8 mouse cellular contexts compared by ENCODE assay signal in genomic region chr8:125012695-125013627, GRCm38 (mm10). TPM values are rescaled to one million over a fixed set of nuclear protein-coding genes. Genes with fewer than 3 reads are reported as not detected.
DNase-seq lines count a peak whose midpoint lies in the region; ATAC-seq and TF ChIP-seq lines count a peak whose summit lies in the region.

Gene Tsnax (plus strand): TSS chr8:125012997.

- under 1% methylated on average over 71 of the region's 84 CpGs for WGBS in cerebellum, adult 2 months
- WGBS in forebrain, postnatal 0 days: 5% methylated on average over 74 of the region's 84 CpGs
- 6% methylated on average over 60 of the region's 84 CpGs for WGBS in lung, embryonic 15.5 days

- H3K36me3 ChIP-seq in MEL (ENCODE audit: control insufficient read depth in 1 of 2, insufficient read depth in 2 of 2, low read length in 2 of 2): peaks cover 2 to 10% of the 10 kb centered on the region in 2 experiments
- peaks cover 16% of the 10 kb centered on the region for H3K36me3 ChIP-seq in forebrain, postnatal 0 days (ENCODE audit: insufficient read depth)
- peaks cover 28% of the 10 kb centered on the region for H3K36me3 ChIP-seq in lung, embryonic 15.5 days

- peaks cover 0 to 4% of the 10 kb centered on the region in 2 experiments; a peak in 3 of 4 replicates for H3K4me1 ChIP-seq in MEL (ENCODE audit: control insufficient read depth in 1 of 2, insufficient read depth in 2 of 2, low read length in 2 of 2)
- no peaks in the 10 kb centered on the region for H3K4me1 ChIP-seq in cerebellum, adult 2 months (ENCODE audit: control insufficient read depth, insufficient read depth, low read length)
- H3K4me1 ChIP-seq in forebrain, postnatal 0 days (ENCODE audit: insufficient read depth): 0 out of 2 replicates have a peak, but pooled peaks cover 4% of the 10 kb centered on the region
- H3K4me1 ChIP-seq in lung, embryonic 15.5 days: no peaks in the 10 kb centered on the region

- peak within 1 kb of the TSS; percentile 81 to 85 for H3K4me3 ChIP-seq in MEL (ENCODE audit: control insufficient read depth in 1 of 2, insufficient read depth in 1 of 2, low read depth in 2 of 2, low read length in 2 of 2)
- peak within 1 kb of the TSS; percentile 73 for H3K4me3 ChIP-seq in cerebellum, adult 2 months (replicated peaks; ENCODE audit: insufficient read depth, low read depth, low read length)
- peak within 1 kb of the TSS; percentile 93 for H3K4me3 ChIP-seq in forebrain, postnatal 0 days (ENCODE audit: low read depth, low read length)
- peak within 1 kb of the TSS; percentile 71 for H3K4me3 ChIP-seq in lung, embryonic 15.5 days

- TF ChIP-seq EP300 in MEL (IDR thresholded peaks at IDR 0.05; ENCODE audit: low read depth in 1 of 2, low read length in 2 of 2): no peak

- TF ChIP-seq RAD21 in MEL (IDR thresholded peaks at IDR 0.05; ENCODE audit: low read depth, low read length): no peak

- H3K9ac ChIP-seq in MEL (ENCODE audit: control insufficient read depth, low read depth, low read length, poor library complexity, severe bottlenecking): peak within 1 kb of the TSS; percentile 78
- H3K9ac ChIP-seq in forebrain, postnatal 0 days: peak within 1 kb of the TSS; percentile 95
- peak within 1 kb of the TSS; percentile 85 for H3K9ac ChIP-seq in lung, embryonic 15.5 days

- TF ChIP-seq CTCF in MEL (IDR thresholded peaks at IDR 0.05 in 2 of 3, conservative IDR thresholded peaks at IDR 0.05 in 1 of 3; ENCODE audit: control insufficient read depth in 1 of 3, insufficient read depth in 1 of 3, low read depth in 2 of 3, low read length in 3 of 3, poor library complexity in 1 of 3, severe bottlenecking in 1 of 3): no peak
- TF ChIP-seq CTCF in cerebellum, adult 2 months (IDR thresholded peaks at IDR 0.05; ENCODE audit: borderline replicate concordance, insufficient read depth, low read depth, low read length): no peak
- peak; percentile 29; the same call in 1 of the 2 replicates for TF ChIP-seq CTCF in forebrain, postnatal 0 days (IDR thresholded peaks at IDR 0.05; ENCODE audit: low read depth)

- TF ChIP-seq POLR2A in MEL (IDR thresholded peaks at IDR 0.05; ENCODE audit: control insufficient read depth in 1 of 2, insufficient read depth in 1 of 2, low read depth in 1 of 2, low read length in 2 of 2, poor library complexity in 1 of 2): peak; percentile 79 to 82
- peak; percentile 73; the same call in 1 of the 2 replicates for TF ChIP-seq POLR2A in cerebellum, adult 2 months (IDR thresholded peaks at IDR 0.05; ENCODE audit: borderline replicate concordance, insufficient read depth, low read length)

- no peaks in the 10 kb centered on the region for H3K9me3 ChIP-seq in MEL (replicated peaks; ENCODE audit: insufficient read depth, low read length)
- H3K9me3 ChIP-seq in forebrain, postnatal 0 days (ENCODE audit: low read length): no peaks in the 10 kb centered on the region
- H3K9me3 ChIP-seq in lung, embryonic 15.5 days: no peaks in the 10 kb centered on the region

- peak within 1 kb of the TSS; percentile 80 for H3K4me2 ChIP-seq in forebrain, postnatal 0 days (ENCODE audit: low read depth)
- peak within 1 kb of the TSS; percentile 82 for H3K4me2 ChIP-seq in lung, embryonic 15.5 days

- peak within 1 kb of the TSS; percentile 23 for H3K27ac ChIP-seq in MEL (ENCODE audit: control insufficient read depth, low read depth, low read length)
- H3K27ac ChIP-seq in cerebellum, adult 2 months (ENCODE audit: insufficient read depth, low read length): peak within 1 kb of the TSS; percentile 57
- peak within 1 kb of the TSS; percentile 80 for H3K27ac ChIP-seq in forebrain, postnatal 0 days (ENCODE audit: low read depth, low read length)
- H3K27ac ChIP-seq in lung, embryonic 15.5 days: peak within 1 kb of the TSS; percentile 77

- ATAC-seq in forebrain, postnatal 0 days: peak; percentile 100
- peak; percentile 99 for ATAC-seq in lung, embryonic 15.5 days (ENCODE audit: borderline replicate concordance, extremely low read depth, low FRiP score, low TSS enrichment)

- peak; percentile 92 for DNase-seq in MEL (ENCODE audit: low read depth, low spot score)
- DNase-seq in cerebellum, adult 2 months: peak; percentile 91 to 94
- DNase-seq in forebrain, postnatal 0 days: peak; percentile 95
- DNase-seq in heart, postnatal 4 days: peak; percentile 94
- DNase-seq in layer of hippocampus, adult 8-10 months (ENCODE audit: low spot score in 2 of 2): peak; percentile 89 to 91
- peak; percentile 87 for DNase-seq in ovary, adult 18-20 months (ENCODE audit: low spot score)
- DNase-seq in thymus, postnatal 0 days (ENCODE audit: low spot score): peak; percentile 92

- peaks cover 23% of the 10 kb centered on the region for H3K79me2 ChIP-seq in MEL (ENCODE audit: control insufficient read depth, insufficient read depth, low read length, poor library complexity)

- no peaks in the 10 kb centered on the region for H3K27me3 ChIP-seq in MEL (ENCODE audit: control insufficient read depth in 1 of 2, insufficient read depth in 2 of 2, low read length in 2 of 2)
- H3K27me3 ChIP-seq in cerebellum, adult 2 months (ENCODE audit: control insufficient read depth, insufficient read depth, low read length): no peaks in the 10 kb centered on the region
- no peaks in the 10 kb centered on the region for H3K27me3 ChIP-seq in forebrain, postnatal 0 days (ENCODE audit: insufficient read depth, low read length)
- H3K27me3 ChIP-seq in lung, embryonic 15.5 days: no peaks in the 10 kb centered on the region

TF ChIP-seq in MEL, 35 proteins besides CTCF, POLR2A, EP300 and RAD21 (continues in another document):
- no peak; the same call in 1 of the 2 replicates for TF ChIP-seq ZMIZ1 (IDR thresholded peaks at IDR 0.05; ENCODE audit: low read depth, low read length)
- no peak for TF ChIP-seq MAFK (IDR thresholded peaks at IDR 0.05; ENCODE audit: borderline replicate concordance, low read depth, low read length)
- TF ChIP-seq USF1 (IDR thresholded peaks at IDR 0.05; ENCODE audit: low read depth, low read length): no peak
- TF ChIP-seq TCF12 (IDR thresholded peaks at IDR 0.05; ENCODE audit: low read depth, low read length): peak; percentile 36; the same call in 1 of the 2 replicates
- TF ChIP-seq MAX (IDR thresholded peaks at IDR 0.05; ENCODE audit: low read length): peak; percentile 34
- no peak for TF ChIP-seq TAL1 (IDR thresholded peaks at IDR 0.05; ENCODE audit: low read length)
- TF ChIP-seq ETS1 (IDR thresholded peaks at IDR 0.05; ENCODE audit: low read depth, low read length): no peak
- TF ChIP-seq GABPA (IDR thresholded peaks at IDR 0.05; ENCODE audit: low read depth, low read length): no peak
- peak; percentile 89 for TF ChIP-seq NELFE (IDR thresholded peaks at IDR 0.05; ENCODE audit: low read depth, low read length)
- TF ChIP-seq RCOR1 (IDR thresholded peaks at IDR 0.05; ENCODE audit: low read depth, low read length): no peak
- no peak for TF ChIP-seq MEF2A (IDR thresholded peaks at IDR 0.05; ENCODE audit: extremely low read depth, insufficient replicate concordance, low read depth, low read length, poor library complexity, severe bottlenecking)
- TF ChIP-seq KAT2A (conservative IDR thresholded peaks at IDR 0.05; ENCODE audit: low read depth, low read length): no peak; the same call in 1 of the 2 replicates
- 0 out of 2 replicates have a peak, but pooled peaks have one; percentile 20 for TF ChIP-seq MYC (IDR thresholded peaks at IDR 0.05; ENCODE audit: low read depth, low read length)
- peak; percentile 72; the same call in 1 of the 2 replicates for TF ChIP-seq ELF1 (IDR thresholded peaks at IDR 0.05; ENCODE audit: low read depth, low read length)
- peak; percentile 60; the same call in 1 of the 2 replicates for TF ChIP-seq MXI1 (IDR thresholded peaks at IDR 0.05; ENCODE audit: low read depth, low read length)
- peak; percentile 71 for TF ChIP-seq NRF1 (IDR thresholded peaks at IDR 0.05; ENCODE audit: insufficient read depth, low read depth, low read length, poor library complexity, severe bottlenecking)
- TF ChIP-seq CHD2 (IDR thresholded peaks at IDR 0.05; ENCODE audit: low read length): no peak
- TF ChIP-seq MYB (IDR thresholded peaks at IDR 0.05; ENCODE audit: low read depth, low read length): no peak
- TF ChIP-seq TBP (IDR thresholded peaks at IDR 0.05; ENCODE audit: low read depth, low read length): no peak
- TF ChIP-seq ZKSCAN1 (IDR thresholded peaks at IDR 0.05; ENCODE audit: low read depth, low read length): no peak
- no peak for TF ChIP-seq CHD1 (IDR thresholded peaks at IDR 0.05; ENCODE audit: low read depth, low read length)
- TF ChIP-seq USF2 (IDR thresholded peaks at IDR 0.05; ENCODE audit: borderline replicate concordance in 1 of 2, insufficient read depth in 1 of 2, low read depth in 1 of 2, low read length in 2 of 2): no peak
- peak; percentile 80; the same call in 1 of the 2 replicates for TF ChIP-seq POLR2AphosphoS2 (IDR thresholded peaks at IDR 0.05; ENCODE audit: low read length)
- no peak for TF ChIP-seq UBTF (IDR thresholded peaks at IDR 0.05; ENCODE audit: borderline replicate concordance, insufficient read depth, low read depth, low read length)
- TF ChIP-seq GATA1 (IDR thresholded peaks at IDR 0.05; ENCODE audit: low read depth, low read length): no peak
- TF ChIP-seq E2F4 (IDR thresholded peaks at IDR 0.05; ENCODE audit: borderline replicate concordance, low read depth, low read length): no peak
- no peak for TF ChIP-seq ZNF384 (IDR thresholded peaks at IDR 0.05; ENCODE audit: low read depth, low read length)
- TF ChIP-seq SMC3 (IDR thresholded peaks at IDR 0.05; ENCODE audit: low read depth, low read length): no peak
- peak; percentile 70; the same call in 1 of the 2 replicates for TF ChIP-seq SIN3A (IDR thresholded peaks at IDR 0.05; ENCODE audit: low read length)
- TF ChIP-seq MAZ (IDR thresholded peaks at IDR 0.05; ENCODE audit: low read depth, low read length): no peak
- TF ChIP-seq ZC3H11A (IDR thresholded peaks at IDR 0.05; ENCODE audit: low read depth, low read length): no peak

RNA-seq across cellular contexts. Expression of gene Tsnax, which starts in this region (rescaled TPM):
- total RNA-seq in MEL (2012; rRNA removed): 99.2 and 160 TPM in 2 replicates
- 100 to 1,000 TPM in 1 of 2 experiments, not detected in 1; 105 TPM for polyA plus RNA-seq in MEL (2012; ENCODE audit: insufficient read depth in 1 of 2, insufficient read length in 2 of 2, low read depth in 1 of 2, low replicate concordance in 2 of 2, missing spikeins in 1 of 2)
- polyA plus RNA-seq in cerebellum, adult 2 months (2012; rRNA removed): 185 and 201 TPM in 2 replicates
- total RNA-seq in forebrain, postnatal 0 days (2014; rRNA removed): 86.3 and 111 TPM in 2 replicates
- polyA plus RNA-seq in forebrain, postnatal 0 days (2015; fragmentation: Nextera tagmentation; extraction: Ambion mirVana): 117 and 146 TPM in 2 replicates
- total RNA-seq in heart, postnatal 4 days (2021): 10 to 100 TPM; 71.1 to 77.9 TPM
- total RNA-seq in layer of hippocampus, adult 8-10 months (2022): 100 to 1,000 TPM; 147 to 154 (median 150) TPM
- 118 and 123 TPM in 2 replicates for polyA plus RNA-seq in lung, embryonic 15.5 days (2015; fragmentation: Nextera tagmentation; extraction: Ambion mirVana)
- polyA plus RNA-seq in thymus, postnatal 0 days (2015; fragmentation: Nextera tagmentation; extraction: Ambion mirVana): 120 and 129 TPM in 2 replicates

Comparison
In these comparisons a context has a peak if more than half of its experiments do, and no peak if none do; other contexts are left out.
1. Peak in every context shown above with its lines: DNase-seq, ATAC-seq, H3K4me3 ChIP-seq and H3K27ac ChIP-seq.
2. H3K27ac ChIP-seq: peak in every context shown above with its lines; median percentile 80 in forebrain, postnatal 0 days; 77 in lung, embryonic 15.5 days; 57 in cerebellum, adult 2 months; 23 in MEL.